Mouse (Mus musculus): ENCODE measurements at regions not wholly inside any gene's neighbourhood (a gene's known extent, or its start where the extent isn't known, plus 50 kb on each side); places are given as distances from the start of the nearest gene placed in this dataset.
A peak's percentile ranks its signal among the peaks of the same experiment; 100 is the strongest.

GRCm38 (mm10) chr19:49019426-49019825 lies 813.6 kb downstream of the Sorcs3 start:
- peak in 1 of 2 experiments; percentile 4 for DNase-seq (ENCODE audit: low spot score in 2 of 2)
